Mouse (Mus musculus): ENCODE data around the gene Gm29289. TPM values are rescaled to one million over a fixed set of nuclear protein-coding genes. Genes with fewer than 3 reads are reported as not detected.
"Not testable (repeated sequence)": the region's sequence is repeated elsewhere in the genome, so short reads cannot be mapped to it uniquely, and the experiment has no call there.

Gene Gm29289
- total RNA-seq (2022) = not detected

DNA sequence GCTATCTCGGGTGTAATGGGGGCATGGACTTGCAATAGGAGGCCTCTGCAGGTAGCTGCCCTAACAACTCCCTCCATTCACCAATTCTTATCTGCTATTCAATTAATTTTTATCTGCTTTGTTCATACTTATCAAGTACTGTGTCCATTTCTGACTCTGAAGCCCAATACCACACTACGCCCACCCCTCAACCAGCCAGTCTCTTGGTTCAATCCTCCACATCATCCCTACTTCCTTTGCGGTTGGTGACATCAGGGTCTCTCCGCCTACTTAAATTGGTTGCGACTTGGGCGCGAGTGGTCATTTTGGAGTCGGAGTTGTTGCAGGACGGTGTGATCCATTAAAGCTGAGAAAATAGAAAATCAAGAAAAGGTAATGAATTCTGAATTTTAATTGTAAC, at the start of gene Gm29289:
Gene Gm29289 (plus strand): TSS at position 301 of the 400 bp plus-strand sequence.
- not testable (repeated sequence) for DNase-seq (ENCODE audit: low spot score in 2 of 2)

- not testable (repeated sequence) for DNase-seq (ENCODE audit: low spot score in 2 of 2)
Observed at GRCm38 (mm10) chrY:2900689-2901088, 31.7 kb upstream of the Gm29289 start, which contains the start of gene Gm10352. Gene Gm10352, plus strand, starts transcription at chrY:2900989.

Other genes with a start within 250 kb of the Gm29289 start
- not detected for gene H2al2b, start 211.9 kb upstream of the Gm29289 start, total RNA-seq (2022)
- not detected for gene Gm4064, start 136.4 kb upstream of the Gm29289 start, total RNA-seq (2022)
- not detected for gene Rbmy, start 101.9 kb upstream of the Gm29289 start, total RNA-seq (2022)
- gene Gm10256, start 101.9 kb upstream of the Gm29289 start, total RNA-seq (2022) = not detected
- not detected for gene Gm10352, start 31.6 kb upstream of the Gm29289 start, total RNA-seq (2022)